Mouse (Mus musculus): ENCODE results near the gene L3mbtl2.

- no peak for TF ChIP-seq CTCF (conservative IDR thresholded peaks at IDR 0.05; ENCODE audit: insufficient read depth, insufficient read length, low read depth, low read length)
- no peak for TF ChIP-seq POLR2A (IDR thresholded peaks at IDR 0.05; ENCODE audit: low read depth, low read length)
Observed at GRCm38 (mm10) chr15:81676637-81677036, 12.9 kb downstream of the L3mbtl2 start.
